Mouse (Mus musculus): ENCODE measurements around the gene Kazald1.
A peak's percentile ranks its signal among the peaks of the same experiment; 100 is the strongest.

Kazald1 gene

GRCm38 (mm10) chr19:45047935-45048643 is 27.0 kb upstream of the Kazald1 start:
- DNase-seq (ENCODE audit: low spot score in 2 of 2): peak; percentile 58 to 80

GRCm38 (mm10) chr19:45048644-45049365 is 26.2 kb upstream of the Kazald1 start:
- DNase-seq (ENCODE audit: low spot score in 2 of 2): no peak

- no peak for DNase-seq (ENCODE audit: low spot score in 2 of 2)
These were observed 25.5 kb upstream of the Kazald1 start for GRCm38 (mm10) chr19:45049523-45049922.

- DNase-seq (ENCODE audit: low spot score in 2 of 2): no peak
These were observed 21.6 kb upstream of the Kazald1 start for GRCm38 (mm10) chr19:45053451-45053850.

GRCm38 (mm10) chr19:45054892-45055690 is 19.9 kb upstream of the Kazald1 start:
- DNase-seq (ENCODE audit: low spot score in 2 of 2): no peak

- DNase-seq (ENCODE audit: low spot score in 2 of 2): no peak
These were observed 18.7 kb upstream of the Kazald1 start for GRCm38 (mm10) chr19:45056364-45056763.

GRCm38 (mm10) chr19:45056908-45057698 is 17.9 kb upstream of the Kazald1 start:
- no peak for DNase-seq (ENCODE audit: low spot score in 2 of 2)

- no peak for DNase-seq (ENCODE audit: low spot score in 2 of 2)
These were observed 17.3 kb upstream of the Kazald1 start for GRCm38 (mm10) chr19:45057724-45058112.

GRCm38 (mm10) chr19:45058113-45058839 is 16.8 kb upstream of the Kazald1 start:
- DNase-seq (ENCODE audit: low spot score in 2 of 2): peak; percentile 86 to 91

GRCm38 (mm10) chr19:45058841-45059240 is 16.2 kb upstream of the Kazald1 start:
- no peak for DNase-seq (ENCODE audit: low spot score in 2 of 2)

- no peak for DNase-seq (ENCODE audit: low spot score in 2 of 2)
These were observed 11.3 kb upstream of the Kazald1 start for GRCm38 (mm10) chr19:45063565-45064292.

GRCm38 (mm10) chr19:45065226-45065625 is 9.8 kb upstream of the Kazald1 start:
- DNase-seq (ENCODE audit: low spot score in 2 of 2): no peak

- DNase-seq (ENCODE audit: low spot score in 2 of 2): no peak
These were observed 7.9 kb upstream of the Kazald1 start for GRCm38 (mm10) chr19:45067170-45067569.

GRCm38 (mm10) chr19:45067758-45068510 is 7.1 kb upstream of the Kazald1 start:
- DNase-seq (ENCODE audit: low spot score in 2 of 2): no peak

- DNase-seq (ENCODE audit: low spot score in 2 of 2): peak in 1 of 2 experiments; percentile 69
These were observed 1.0 kb upstream of the Kazald1 start for GRCm38 (mm10) chr19:45073871-45074542.

GRCm38 (mm10) chr19:45075323-45076035 is 438 bp downstream of the Kazald1 start:
- no peak for DNase-seq (ENCODE audit: low spot score in 2 of 2)

- no peak for DNase-seq (ENCODE audit: low spot score in 2 of 2)
These were observed 1.1 kb downstream of the Kazald1 start for GRCm38 (mm10) chr19:45076036-45076575.
